Mouse (Mus musculus) stomach, postnatal 0 days (tissue): ENCODE measurements around the gene C2cd2.

Experiments used
- CTCF ChIP-seq: IDR thresholded peaks from 2 replicates; pipeline ENCODE4 v1.5.1; 2016; ENCODE audit warnings: antibody characterized with exemption, low read depth, mild to moderate bottlenecking, moderate library complexity
- EP300 ChIP-seq: optimal IDR thresholded peaks from 2 replicates; pipeline ENCODE3; 2016; ENCODE audit warnings: antibody characterized with exemption

DNA sequence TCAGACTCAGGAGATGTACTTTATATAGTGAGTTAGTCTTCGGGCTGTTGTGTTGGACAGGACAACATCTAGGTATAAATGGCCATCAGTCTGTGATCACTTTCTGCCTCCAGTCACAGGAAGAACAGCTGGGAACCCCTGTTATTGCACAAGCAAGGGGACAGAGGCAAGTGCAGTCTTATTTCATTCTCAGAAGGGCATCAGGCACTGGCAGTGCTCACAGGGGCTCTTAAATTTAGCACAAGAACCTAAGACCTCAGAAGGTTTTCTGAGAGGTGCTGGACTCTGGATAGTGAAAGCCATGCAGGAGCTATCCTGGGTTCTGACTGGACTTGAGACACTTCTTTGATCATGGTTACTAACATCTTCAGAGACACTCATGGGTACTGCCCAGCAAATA, 78.7 kb downstream of the C2cd2 start:
- TF ChIP-seq CTCF (no peak), EP300 (no peak)
